Mouse (Mus musculus): ENCODE data around the gene Rnf39. TPM values are rescaled to one million over a fixed set of nuclear protein-coding genes. Genes with fewer than 3 reads are reported as not detected.

Gene Rnf39
- polyA plus RNA-seq, 1 experiment from 2014 or later, result 0.22 TPM

GRCm38 (mm10) chr17:36994528-36994927, 51.8 kb downstream of the Rnf39 start:
- Histone ChIP-seq H3K36me3 (no peaks in the 10 kb centered on the region), H3K9me3 (replicated peaks) (no peaks in the 10 kb centered on the region), H3K4me1 (no peaks in the 10 kb centered on the region), H3K4me3 (no peak overlapping the region), H3K27me3 (ENCODE audit: low read depth, poor library complexity, severe bottlenecking) (peaks cover 16% of the 10 kb centered on the region), H3K27ac (replicated peaks) (no peak overlapping the region)
- DNase-seq (ENCODE audit: low spot score), result no peak
- WGBS, result 96% methylated on average over 2 of the region's 2 CpGs

GRCm38 (mm10) chr17:36995448-36995847, 52.7 kb downstream of the Rnf39 start:
- DNase-seq (ENCODE audit: low spot score), result no peak
- 48% methylated on average over 3 of the region's 3 CpGs for WGBS
- Histone ChIP-seq H3K27me3 (ENCODE audit: low read depth, poor library complexity, severe bottlenecking) (peaks cover 9% of the 10 kb centered on the region), H3K36me3 (no peaks in the 10 kb centered on the region), H3K27ac (replicated peaks) (no peak overlapping the region), H3K4me1 (no peaks in the 10 kb centered on the region), H3K9me3 (replicated peaks) (no peaks in the 10 kb centered on the region), H3K4me3 (no peak overlapping the region)

- no peaks in the 10 kb centered on the region for H3K27me3 ChIP-seq (ENCODE audit: low read depth, poor library complexity, severe bottlenecking)
- 28% methylated on average over 7 of the region's 7 CpGs for WGBS
- no peak overlapping the region for H3K27ac ChIP-seq (replicated peaks)
- no peaks in the 10 kb centered on the region for H3K36me3 ChIP-seq
- H3K4me3 ChIP-seq, result no peak overlapping the region
- H3K9me3 ChIP-seq (replicated peaks), result no peaks in the 10 kb centered on the region
- H3K4me1 ChIP-seq, result peaks cover 4% of the 10 kb centered on the region; the same call in 1 of the 2 replicates
- DNase-seq (ENCODE audit: low spot score), result peak; percentile 83
These were observed 54.5 kb downstream of the Rnf39 start for GRCm38 (mm10) chr17:36997033-36997735.

Other genes with a start within 250 kb of the Rnf39 start
- gene H2-M10.5, start 170.0 kb upstream of the Rnf39 start, polyA plus RNA-seq (2016; fragmentation: Nextera tagmentation; extraction: Ambion mirVana), result not detected in 2 replicates
- not detected in 2 replicates for gene H2-M10.6, start 130.7 kb upstream of the Rnf39 start, polyA plus RNA-seq (2016; fragmentation: Nextera tagmentation; extraction: Ambion mirVana)
- 46.0 and 48.5 TPM in 2 replicates for gene Trim26, start 105.8 kb upstream of the Rnf39 start, polyA plus RNA-seq (2016; fragmentation: Nextera tagmentation; extraction: Ambion mirVana)
- gene Trim15, start 75.7 kb upstream of the Rnf39 start, polyA plus RNA-seq (2016; fragmentation: Nextera tagmentation; extraction: Ambion mirVana), result 0.27 and 0.45 TPM in 2 replicates
- gene Trim10, start 73.3 kb upstream of the Rnf39 start, polyA plus RNA-seq (2016; fragmentation: Nextera tagmentation; extraction: Ambion mirVana), result 6.2 and 7.4 TPM in 2 replicates
- not detected in 2 replicates for gene Trim40, start 52.8 kb upstream of the Rnf39 start, polyA plus RNA-seq (2016; fragmentation: Nextera tagmentation; extraction: Ambion mirVana)
- not detected in 2 replicates for gene Trim31, start 44.8 kb upstream of the Rnf39 start, polyA plus RNA-seq (2016; fragmentation: Nextera tagmentation; extraction: Ambion mirVana)
- 160 and 166 TPM in 2 replicates for gene Ppp1r11, start 8.8 kb downstream of the Rnf39 start, polyA plus RNA-seq (2016; fragmentation: Nextera tagmentation; extraction: Ambion mirVana)
- gene Znrd1, start 15.6 kb downstream of the Rnf39 start, polyA plus RNA-seq (2016; fragmentation: Nextera tagmentation; extraction: Ambion mirVana), result 88.5 and 96.7 TPM in 2 replicates
- gene Znrd1as, start 15.7 kb downstream of the Rnf39 start, polyA plus RNA-seq (2016; fragmentation: Nextera tagmentation; extraction: Ambion mirVana), result 8.8 and 10.6 TPM in 2 replicates
- not detected in 2 replicates for gene 2410137M14Rik, start 38.3 kb downstream of the Rnf39 start, polyA plus RNA-seq (2016; fragmentation: Nextera tagmentation; extraction: Ambion mirVana)
- gene H2-M5, start 46.6 kb downstream of the Rnf39 start, polyA plus RNA-seq (2016; fragmentation: Nextera tagmentation; extraction: Ambion mirVana), result 0.83 and 1.2 TPM in 2 replicates
- 61.6 and 87.8 TPM in 2 replicates for gene Zfp57, start 58.2 kb downstream of the Rnf39 start, polyA plus RNA-seq (2016; fragmentation: Nextera tagmentation; extraction: Ambion mirVana)
- gene Mog, start 80.5 kb downstream of the Rnf39 start, polyA plus RNA-seq (2016; fragmentation: Nextera tagmentation; extraction: Ambion mirVana), result 0.10 and 0.15 TPM in 2 replicates
- 7.9 and 12.2 TPM in 2 replicates for gene Gabbr1, start 103.0 kb downstream of the Rnf39 start, polyA plus RNA-seq (2016; fragmentation: Nextera tagmentation; extraction: Ambion mirVana)
- 0.17 TPM in 1 of 2 replicates, not detected in the other for gene Olfr90, start 145.6 kb downstream of the Rnf39 start, polyA plus RNA-seq (2016; fragmentation: Nextera tagmentation; extraction: Ambion mirVana)
- gene Olfr91, start 155.4 kb downstream of the Rnf39 start, polyA plus RNA-seq (2016; fragmentation: Nextera tagmentation; extraction: Ambion mirVana), result not detected in 2 replicates
- gene Olfr92, start 177.2 kb downstream of the Rnf39 start, polyA plus RNA-seq (2016; fragmentation: Nextera tagmentation; extraction: Ambion mirVana), result not detected in 2 replicates
- gene Olfr93, start 218.6 kb downstream of the Rnf39 start, polyA plus RNA-seq (2016; fragmentation: Nextera tagmentation; extraction: Ambion mirVana), result not detected in 2 replicates